ENCODE assay signal across 28 mouse cellular contexts in genomic region chr7:135817868-135818267, GRCm38 (mm10).
DNase-seq lines count a peak whose midpoint lies in the region; ATAC-seq and TF ChIP-seq lines count a peak whose summit lies in the region.
"Had no signal": no experiment of that assay in that cellular context is flagged by ENCODE, and none has a peak within 500 bp of the region (broad histone marks: within the 10 kb centered on the region; RNA-seq: fewer than 3 reads in every experiment).

No protein-coding gene starts in this region.

- H3K79me2 ChIP-seq in heart, adult 2 months (replicated peaks; ENCODE audit: control insufficient read depth, insufficient read depth, low read length) = no peaks in the 10 kb centered on the region

- H3K9me3 ChIP-seq in heart, embryonic 13.5 days = no peaks in the 10 kb centered on the region
- H3K9me3 ChIP-seq in liver, embryonic 15.5 days (replicated peaks) = no peaks in the 10 kb centered on the region
- no peaks in the 10 kb centered on the region for H3K9me3 ChIP-seq in midbrain, embryonic 14.5 days (ENCODE audit: control insufficient read depth, low read length)
- H3K9me3 ChIP-seq: embryonic facial prominence, embryonic 12.5 days; forebrain, embryonic 13.5 days; limb, embryonic 10.5 days; limb, embryonic 15.5 days; lung, embryonic 15.5 days; midbrain, embryonic 12.5 days; neural tube, embryonic 13.5 days had no signal

- no peak for TF ChIP-seq EP300 in heart, adult 2 months (IDR thresholded peaks at IDR 0.05; ENCODE audit: insufficient read depth, low read depth, low read length)

- WGBS in heart, embryonic 13.5 days = 28% methylated on average over 3 of the region's 3 CpGs
- WGBS in heart, adult 2 months = 57% methylated on average over 3 of the region's 3 CpGs
- WGBS in liver, embryonic 15.5 days (ENCODE audit: insufficient replicate concordance) = 41% methylated on average over 3 of the region's 3 CpGs
- 68% methylated on average over 3 of the region's 3 CpGs for WGBS in midbrain, embryonic 14.5 days

- TF ChIP-seq CTCF in heart, adult 2 months (IDR thresholded peaks at IDR 0.05) = no peak

- H3K27ac ChIP-seq in heart, embryonic 13.5 days (replicated peaks) = peak overlapping the region; percentile 13; the same call in 1 of the 2 replicates
- H3K27ac ChIP-seq in heart, adult 2 months = no peak overlapping the region
- peak overlapping the region; percentile 88 for H3K27ac ChIP-seq in liver, embryonic 15.5 days (replicated peaks)
- no peak overlapping the region for H3K27ac ChIP-seq in midbrain, embryonic 14.5 days (replicated peaks; ENCODE audit: low read depth, low read length)
- H3K27ac ChIP-seq: embryonic facial prominence, embryonic 12.5 days; forebrain, embryonic 13.5 days; gastrocnemius, adult 2 months; limb, embryonic 10.5 days; limb, embryonic 15.5 days; lung, embryonic 15.5 days; midbrain, embryonic 12.5 days; neural tube, embryonic 13.5 days had no signal

- H3K4me3 ChIP-seq in heart, embryonic 13.5 days = no peak overlapping the region
- H3K4me3 ChIP-seq in heart, adult 2 months = no peak overlapping the region
- H3K4me3 ChIP-seq in liver, embryonic 15.5 days (replicated peaks) = 0 out of 2 replicates have a peak overlapping the region, but pooled peaks have one; percentile 8
- no peak overlapping the region for H3K4me3 ChIP-seq in midbrain, embryonic 14.5 days (replicated peaks; ENCODE audit: low read depth, low read length)
- H3K4me3 ChIP-seq: embryonic facial prominence, embryonic 12.5 days; forebrain, embryonic 13.5 days; gastrocnemius, adult 2 months; limb, embryonic 10.5 days; limb, embryonic 15.5 days; lung, embryonic 15.5 days; midbrain, embryonic 12.5 days; neural tube, embryonic 13.5 days had no signal

- no peaks in the 10 kb centered on the region for H3K27me3 ChIP-seq in heart, embryonic 13.5 days (replicated peaks)
- H3K27me3 ChIP-seq in heart, adult 2 months (ENCODE audit: control insufficient read depth, insufficient read depth, low read length) = no peaks in the 10 kb centered on the region
- H3K27me3 ChIP-seq in liver, embryonic 15.5 days = peaks cover 6% of the 10 kb centered on the region
- H3K27me3 ChIP-seq in midbrain, embryonic 14.5 days (ENCODE audit: control insufficient read depth, insufficient read depth, low read length) = no peaks in the 10 kb centered on the region
- H3K27me3 ChIP-seq: embryonic facial prominence, embryonic 12.5 days; forebrain, embryonic 13.5 days; limb, embryonic 15.5 days; lung, embryonic 15.5 days; midbrain, embryonic 12.5 days; neural tube, embryonic 13.5 days had no signal

- no peak for TF ChIP-seq POLR2A in heart, adult 2 months (IDR thresholded peaks at IDR 0.05; ENCODE audit: insufficient read depth, low read depth, low read length)

- H3K9ac ChIP-seq in heart, embryonic 13.5 days = no peak overlapping the region
- no peak overlapping the region for H3K9ac ChIP-seq in heart, adult 2 months (ENCODE audit: low read depth, low read length)
- H3K9ac ChIP-seq in liver, embryonic 15.5 days = peak overlapping the region; percentile 35
- H3K9ac ChIP-seq in midbrain, embryonic 14.5 days (replicated peaks; ENCODE audit: low read length) = no peak overlapping the region
- H3K9ac ChIP-seq: embryonic facial prominence, embryonic 12.5 days; forebrain, embryonic 13.5 days; limb, embryonic 15.5 days; lung, embryonic 15.5 days; midbrain, embryonic 12.5 days; neural tube, embryonic 13.5 days had no signal

- DNase-seq in heart, adult 2 months = no peak
- DNase-seq in liver = peak; percentile 60
- DNase-seq in gastrocnemius, postnatal 10 days = no peak
- no peak for DNase-seq in midbrain, embryonic 14.5 days
- no peak for DNase-seq in adrenal gland, adult 2 months
- DNase-seq: adrenal gland, adult 8-10 months; B cell, adult 2 months; cerebellum, adult 11 months; cerebellum, adult 9-10 months; cerebellum, postnatal 36 days; embryo, embryonic 11 days; gastrocnemius, adult 2 months; heart, postnatal 14 days; kidney, adult 18-20 months; kidney, postnatal 36 days; lung, postnatal 36 days had no signal

- no peaks in the 10 kb centered on the region for H3K4me1 ChIP-seq in heart, embryonic 13.5 days
- H3K4me1 ChIP-seq in heart, adult 2 months (ENCODE audit: control insufficient read depth, insufficient read depth, low read length) = no peaks in the 10 kb centered on the region; the same call in 1 of the 2 replicates
- H3K4me1 ChIP-seq in liver, embryonic 15.5 days (replicated peaks) = peaks cover 58% of the 10 kb centered on the region
- H3K4me1 ChIP-seq in midbrain, embryonic 14.5 days (ENCODE audit: control insufficient read depth, insufficient read depth, low read length) = no peaks in the 10 kb centered on the region
- H3K4me1 ChIP-seq: embryonic facial prominence, embryonic 12.5 days; forebrain, embryonic 13.5 days; limb, embryonic 15.5 days; lung, embryonic 15.5 days; midbrain, embryonic 12.5 days; neural tube, embryonic 13.5 days had no signal

- H3K4me2 ChIP-seq in heart, embryonic 13.5 days = no peak overlapping the region
- peak overlapping the region; percentile 71 for H3K4me2 ChIP-seq in liver, embryonic 15.5 days
- H3K4me2 ChIP-seq in midbrain, embryonic 14.5 days (ENCODE audit: low read length) = no peak overlapping the region
- H3K4me2 ChIP-seq: embryonic facial prominence, embryonic 12.5 days; forebrain, embryonic 13.5 days; limb, embryonic 15.5 days; lung, embryonic 15.5 days; midbrain, embryonic 12.5 days; neural tube, embryonic 13.5 days had no signal

- H3K36me3 ChIP-seq in heart, embryonic 13.5 days = no peaks in the 10 kb centered on the region
- no peaks in the 10 kb centered on the region for H3K36me3 ChIP-seq in heart, adult 2 months (ENCODE audit: control insufficient read depth, insufficient read depth, low read length)
- H3K36me3 ChIP-seq in liver, embryonic 15.5 days (replicated peaks) = no peaks in the 10 kb centered on the region
- H3K36me3 ChIP-seq in midbrain, embryonic 14.5 days (ENCODE audit: control insufficient read depth, insufficient read depth, low read length) = no peaks in the 10 kb centered on the region
- H3K36me3 ChIP-seq: embryonic facial prominence, embryonic 12.5 days; limb, embryonic 10.5 days; limb, embryonic 15.5 days; lung, embryonic 15.5 days; midbrain, embryonic 12.5 days; neural tube, embryonic 13.5 days had no signal

- ATAC-seq in heart, embryonic 13.5 days (ENCODE audit: extremely low read depth, insufficient number of reproducible peaks, low FRiP score, low TSS enrichment) = no peak
- ATAC-seq in erythroblast, adult 5-6 weeks (replicated peaks; ENCODE audit: low FRiP score, poor library complexity, severe bottlenecking) = peak; percentile 17; the same call in 1 of the 2 replicates
- peak; percentile 72 for ATAC-seq in liver, embryonic 15.5 days (ENCODE audit: insufficient read depth)
- no peak for ATAC-seq in midbrain, embryonic 14.5 days (ENCODE audit: low FRiP score, low TSS enrichment)
- ATAC-seq: activated CD4-positive, CD25-positive, alpha-beta regulatory T cell, adult 4 months; forebrain, embryonic 13.5 days; hindbrain, embryonic 16.5 days had no signal

- intact Hi-C loops in heart, adult 2 months (cut with DNase I) = no loop called here

Comparison
In these comparisons a context has a peak if more than half of its experiments do, and no peak if none do; other contexts are left out.
1. H3K27ac ChIP-seq: peak in heart, embryonic 13.5 days (single experiment) and liver, embryonic 15.5 days (single experiment); none in heart, adult 2 months (single experiment) and midbrain, embryonic 14.5 days (single experiment).
2. ATAC-seq: peak in erythroblast, adult 5-6 weeks (single experiment) and liver, embryonic 15.5 days (single experiment); none in heart, embryonic 13.5 days (single experiment) and midbrain, embryonic 14.5 days (single experiment).